Mouse (Mus musculus): ENCODE data around the gene Plcg2.

The Plcg2 gene

GRCm38 (mm10) chr8:117485316-117485715, 12.8 kb upstream of the Plcg2 start:
- DNase-seq (ENCODE audit: low spot score), result no peak

GRCm38 (mm10) chr8:117488246-117489005, 9.7 kb upstream of the Plcg2 start:
- no peak for DNase-seq (ENCODE audit: low spot score)

GRCm38 (mm10) chr8:117493543-117493942, 4.5 kb upstream of the Plcg2 start:
- no peak for DNase-seq (ENCODE audit: low spot score)

DNA sequence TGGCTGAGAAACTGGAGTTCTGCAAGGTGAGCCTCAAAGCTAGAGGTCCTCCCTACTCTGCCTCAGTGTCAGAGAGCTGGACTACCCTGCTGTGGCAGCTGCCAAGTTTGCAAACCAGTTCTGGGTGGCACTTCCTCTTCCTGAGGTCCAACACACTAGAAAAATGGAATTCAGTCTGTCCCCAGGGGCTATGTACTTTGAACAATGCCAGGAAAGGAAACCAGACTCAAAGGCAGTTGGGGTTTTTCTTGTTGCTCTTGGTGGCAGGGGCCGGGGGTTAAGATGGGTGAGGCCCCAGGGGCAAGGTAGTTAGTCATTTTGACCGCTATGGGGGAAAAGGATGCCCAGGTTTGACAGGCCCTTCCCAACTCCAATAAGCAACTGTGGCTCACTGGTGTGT, 3.2 kb upstream of the Plcg2 start:
- DNase-seq (ENCODE audit: low spot score), result no peak

DNA sequence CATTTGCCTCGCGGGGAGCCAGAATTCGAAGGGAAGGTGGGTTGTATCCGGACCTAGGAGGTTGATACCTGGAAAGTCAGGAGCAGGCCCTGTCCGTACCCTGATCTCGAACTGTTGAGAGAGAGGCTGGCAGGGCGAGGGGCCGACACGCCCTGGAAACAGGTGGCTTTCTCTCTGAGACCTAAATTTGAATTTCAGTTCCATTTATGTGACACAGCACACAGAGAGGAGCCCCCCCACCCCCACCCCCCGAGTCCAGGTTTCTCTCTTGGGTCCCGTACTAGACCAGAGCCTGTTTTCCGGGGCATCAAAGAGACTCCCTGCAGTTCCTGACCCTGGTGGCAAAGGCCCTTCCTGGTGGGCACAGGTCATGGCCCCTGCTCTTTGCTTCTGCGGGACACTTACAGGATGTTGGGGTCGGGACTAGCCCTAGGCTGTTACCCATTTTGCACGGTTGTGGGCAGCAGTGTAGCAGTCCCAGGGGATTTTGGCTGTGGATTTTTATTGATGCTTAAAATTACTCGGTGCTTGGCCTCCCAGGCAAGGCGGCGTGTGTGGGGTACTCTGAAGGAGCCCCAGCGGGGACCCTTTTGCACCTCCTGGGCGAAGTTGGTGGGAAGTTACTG, 937 bp downstream of the Plcg2 start:
- no peak for DNase-seq (ENCODE audit: low spot score)

DNA sequence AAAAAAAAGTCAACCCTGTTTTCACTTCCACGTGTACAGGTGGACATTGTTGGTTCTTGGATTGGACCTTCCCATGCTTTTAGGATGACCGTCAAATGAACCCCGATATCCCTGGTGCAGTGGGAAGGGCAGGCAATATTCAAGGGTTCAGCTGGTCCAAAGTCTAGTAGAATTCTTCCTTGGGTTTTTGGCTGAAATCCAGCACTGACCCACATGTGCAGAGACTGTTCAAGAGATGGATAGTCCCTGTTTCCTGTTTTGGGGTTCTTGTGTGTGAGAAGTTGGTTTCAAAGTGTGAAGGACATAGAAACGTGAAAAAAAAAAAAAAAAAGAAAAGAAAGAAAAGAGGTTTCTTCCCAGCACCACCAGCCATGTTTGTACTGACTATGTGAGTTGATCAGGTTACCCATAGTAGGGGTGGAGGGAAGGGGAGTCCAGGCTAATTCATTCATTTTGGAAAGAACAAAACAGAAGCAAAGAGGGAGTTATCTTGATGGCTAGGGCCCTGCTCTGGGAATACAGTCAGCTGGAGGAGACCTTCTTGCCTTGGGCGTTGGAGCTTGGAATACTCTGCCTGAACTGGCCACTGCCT, 2.2 kb downstream of the Plcg2 start:
- DNase-seq (ENCODE audit: low spot score), result no peak

GRCm38 (mm10) chr8:117501323-117501722, 3.2 kb downstream of the Plcg2 start:
- no peak for DNase-seq (ENCODE audit: low spot score)

DNA sequence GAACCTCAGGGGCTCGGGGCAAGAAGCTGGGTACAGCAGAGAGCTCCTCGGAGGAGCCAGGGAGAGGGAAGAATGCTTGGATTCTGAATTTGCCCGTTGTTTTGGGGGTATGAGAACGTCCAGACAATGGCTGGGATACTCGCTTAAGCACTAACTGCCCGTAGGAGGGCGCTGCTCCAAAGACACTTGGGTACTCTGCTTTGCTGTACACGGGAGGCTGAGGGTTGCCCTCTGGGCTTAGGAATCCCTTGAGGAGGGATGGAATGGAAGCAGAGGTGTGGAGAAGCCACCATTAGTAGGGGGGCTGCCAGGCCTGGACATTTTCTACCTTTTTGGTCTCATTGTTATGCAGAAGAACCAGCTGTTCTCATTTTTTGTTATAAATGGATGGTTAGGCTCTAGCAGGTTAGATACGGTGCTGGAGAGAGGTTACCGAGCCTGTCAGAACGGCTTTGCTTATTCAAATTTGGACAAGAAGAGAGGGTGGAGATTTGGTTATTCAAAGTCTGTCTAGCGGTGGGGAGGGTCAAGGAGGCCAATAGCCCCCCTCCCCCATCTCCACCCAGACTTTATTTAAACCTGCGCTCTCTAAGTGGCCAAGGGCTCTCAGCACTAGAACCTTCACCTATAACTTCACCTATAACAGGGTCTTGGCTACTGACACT, 5.4 kb downstream of the Plcg2 start:
- no peak for DNase-seq (ENCODE audit: low spot score)

- no peak for DNase-seq (ENCODE audit: low spot score)
Measured at GRCm38 (mm10) chr8:117507703-117508102, 9.6 kb downstream of the Plcg2 start.

DNA sequence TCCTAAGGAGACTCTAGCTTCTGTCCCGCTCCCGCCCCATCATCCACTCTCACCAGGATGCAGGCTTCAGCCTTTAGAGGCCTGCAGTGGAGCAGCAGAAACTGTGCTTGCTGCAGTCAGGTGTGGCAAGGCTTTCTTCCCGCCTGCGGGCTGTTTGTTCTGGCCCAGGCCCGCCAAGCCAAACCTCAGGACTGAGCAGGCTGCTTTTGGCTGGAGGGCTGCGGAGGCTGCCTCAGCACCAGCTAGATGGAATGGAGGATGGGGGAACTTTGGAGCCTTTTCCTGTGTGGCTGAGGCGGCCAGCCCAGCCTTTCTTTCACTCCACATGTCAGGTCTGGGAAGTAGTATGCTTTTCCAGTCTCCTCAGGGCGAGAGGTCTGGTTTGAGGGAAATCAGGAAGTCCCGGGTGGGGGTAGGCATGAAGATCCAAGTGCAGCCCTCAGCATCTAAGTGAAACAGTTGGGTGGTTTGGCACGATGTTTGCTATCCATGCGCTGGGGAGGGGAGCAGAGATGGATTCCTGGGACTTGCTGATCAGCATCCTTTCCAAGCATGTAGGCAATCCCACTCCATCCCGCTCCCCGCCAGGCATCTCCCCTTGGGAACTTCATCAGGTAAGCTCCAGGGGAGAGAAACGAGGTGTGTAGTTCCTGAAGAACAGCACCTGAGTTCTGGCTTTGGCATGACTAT, 18.9 kb downstream of the Plcg2 start:
- DNase-seq (ENCODE audit: low spot score), result no peak

GRCm38 (mm10) chr8:117517861-117518260, 19.8 kb downstream of the Plcg2 start:
- DNase-seq (ENCODE audit: low spot score), result no peak

- no peak for DNase-seq (ENCODE audit: low spot score)
Measured at GRCm38 (mm10) chr8:117518873-117519272, 20.8 kb downstream of the Plcg2 start.

DNA sequence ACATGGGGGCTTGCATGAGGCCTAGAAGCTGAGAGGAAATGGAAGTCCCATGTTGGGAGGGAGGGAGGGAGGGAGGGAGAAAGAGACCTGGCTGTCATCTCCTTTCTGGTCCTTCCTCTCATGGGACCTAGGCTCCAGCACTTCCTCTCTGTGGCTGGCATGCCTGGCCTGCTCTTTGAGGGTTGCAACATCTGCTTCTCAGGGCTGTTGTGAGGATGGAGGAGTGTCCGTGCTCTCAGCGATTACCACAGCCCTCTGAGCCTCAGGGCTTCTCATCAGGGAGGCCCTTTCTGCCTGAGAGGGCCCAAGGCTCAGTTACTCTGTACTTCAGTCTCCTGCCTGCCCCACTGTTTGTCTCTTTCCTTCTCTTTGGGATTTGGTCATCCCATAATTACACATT, 28.1 kb downstream of the Plcg2 start:
- DNase-seq (ENCODE audit: low spot score), result no peak

DNA sequence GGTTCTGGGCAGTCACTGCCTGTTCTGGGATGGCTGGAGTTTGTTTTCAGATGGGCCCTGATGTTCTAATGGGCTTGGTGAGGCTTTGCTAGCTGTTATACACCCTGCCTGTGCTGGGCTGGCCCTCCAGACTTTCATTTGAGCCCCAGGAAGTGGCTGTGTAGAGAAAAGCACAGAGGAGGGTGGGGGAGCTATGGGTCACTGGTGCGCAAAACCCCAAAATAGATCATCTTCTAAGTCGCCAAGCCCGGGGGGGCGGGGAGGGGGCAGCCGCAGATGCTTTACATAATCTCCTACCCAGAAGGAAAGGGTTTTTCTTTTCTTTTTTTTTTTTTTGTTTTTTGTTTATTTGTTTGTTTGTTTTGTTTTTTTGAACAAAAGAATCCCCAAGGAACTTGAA, 29.9 kb downstream of the Plcg2 start:
- DNase-seq (ENCODE audit: low spot score), result no peak

- DNase-seq (ENCODE audit: low spot score), result no peak
Measured at GRCm38 (mm10) chr8:117529177-117529576, 31.1 kb downstream of the Plcg2 start.

GRCm38 (mm10) chr8:117532381-117532972, 34.4 kb downstream of the Plcg2 start:
- no peak for DNase-seq (ENCODE audit: low spot score)

GRCm38 (mm10) chr8:117536862-117537261, 38.8 kb downstream of the Plcg2 start:
- DNase-seq (ENCODE audit: low spot score), result no peak

- no peak for DNase-seq (ENCODE audit: low spot score)
Measured at GRCm38 (mm10) chr8:117537751-117538150, 39.7 kb downstream of the Plcg2 start.

- DNase-seq (ENCODE audit: low spot score), result no peak
Measured at GRCm38 (mm10) chr8:117542951-117543350, 44.9 kb downstream of the Plcg2 start.

DNA sequence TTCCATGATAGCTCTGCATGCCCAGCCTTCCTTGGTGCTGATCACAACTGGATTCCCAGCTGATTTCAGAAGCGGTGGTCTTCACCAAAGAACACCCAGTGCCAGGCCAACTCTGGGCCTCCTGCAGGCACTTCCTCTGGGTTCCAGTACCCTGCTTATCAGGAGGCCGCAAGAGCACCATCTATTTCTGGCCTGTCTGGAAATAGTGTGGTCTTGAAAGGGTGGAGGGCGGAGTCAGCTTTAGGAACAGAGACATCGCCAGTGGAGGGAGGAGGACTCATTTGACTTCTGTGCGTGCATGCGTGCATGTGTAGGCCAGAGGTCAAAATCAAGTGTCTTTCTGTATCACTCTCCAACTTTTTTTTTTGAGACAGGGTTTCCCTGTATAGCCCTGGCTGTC, 45.7 kb downstream of the Plcg2 start:
- no peak for DNase-seq (ENCODE audit: low spot score)

GRCm38 (mm10) chr8:117545043-117545442, 47.0 kb downstream of the Plcg2 start:
- DNase-seq (ENCODE audit: low spot score), result no peak

GRCm38 (mm10) chr8:117546386-117546785, 48.3 kb downstream of the Plcg2 start:
- DNase-seq (ENCODE audit: low spot score), result no peak

Data from ovary, postnatal 14 days (tissue).